Mouse (Mus musculus): Measurements from ENCODE around the gene Lyz2.
"Not testable (repeated sequence)": the region's sequence is repeated elsewhere in the genome, so short reads cannot be mapped to it uniquely, and the experiment has no call there.

Lyz2 gene

DNA sequence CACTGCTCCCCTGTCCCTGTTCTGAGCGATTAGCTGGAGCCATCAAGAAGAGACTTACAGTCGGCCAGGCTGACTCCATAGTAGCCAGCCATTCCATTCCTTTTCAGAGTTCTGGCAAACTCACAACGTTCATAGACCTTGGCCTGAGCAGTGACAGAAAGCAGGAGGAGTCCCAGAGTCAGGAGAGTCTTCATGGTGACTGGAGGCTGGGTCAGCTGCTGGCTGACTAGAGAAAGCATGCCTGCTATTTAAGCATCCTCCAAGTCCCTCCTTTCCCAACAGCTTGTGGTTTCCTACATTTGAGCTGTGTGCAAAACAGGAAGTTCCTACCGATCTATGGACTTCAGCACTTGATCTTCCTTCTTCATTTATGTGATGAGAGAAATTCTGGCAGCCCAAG is at the start of gene Lyz2:
TSS of gene Lyz2 (minus strand) at position 273 of the 400 bp plus-strand sequence.
- DNase-seq (ENCODE audit: low read depth, low spot score) = no peak

- no peak for DNase-seq (ENCODE audit: low read depth, low spot score)
Measured at GRCm38 (mm10) chr10:117330521-117330920, 48.4 kb upstream of the Lyz2 start.

GRCm38 (mm10) chr10:117323782-117324181 is 41.7 kb upstream of the Lyz2 start:
- DNase-seq (ENCODE audit: low read depth, low spot score) = no peak

GRCm38 (mm10) chr10:117322630-117323029 is 40.5 kb upstream of the Lyz2 start:
- no peak for DNase-seq (ENCODE audit: low read depth, low spot score)

- DNase-seq (ENCODE audit: low read depth, low spot score) = no peak
Measured at GRCm38 (mm10) chr10:117320571-117320981, 38.5 kb upstream of the Lyz2 start.

- DNase-seq (ENCODE audit: low read depth, low spot score) = no peak
Measured at GRCm38 (mm10) chr10:117316391-117316790, 34.3 kb upstream of the Lyz2 start.

GRCm38 (mm10) chr10:117313133-117313532 is 31.0 kb upstream of the Lyz2 start:
- DNase-seq (ENCODE audit: low read depth, low spot score) = no peak

DNA sequence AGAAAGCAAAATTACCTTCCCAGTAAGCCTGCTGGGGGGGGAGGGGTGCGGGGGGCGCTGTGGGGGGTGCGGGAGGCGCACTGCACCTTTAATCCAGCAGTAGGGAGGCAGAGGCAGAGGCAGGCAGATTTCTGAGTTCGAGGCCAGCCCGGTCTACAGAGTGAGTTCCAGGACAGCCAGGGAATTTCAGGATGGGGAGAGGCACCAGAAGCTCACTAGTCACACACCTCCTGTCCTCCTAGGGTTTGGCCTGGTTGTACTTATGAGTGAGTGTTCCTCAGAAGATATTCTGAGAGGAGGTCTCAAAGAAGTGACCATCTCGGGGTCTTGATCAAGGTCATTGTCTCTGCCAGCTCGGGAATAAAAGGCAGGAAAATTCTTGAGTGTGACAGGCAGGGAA is 30.0 kb upstream of the Lyz2 start:
- no peak for DNase-seq (ENCODE audit: low read depth, low spot score)

- no peak for DNase-seq (ENCODE audit: low read depth, low spot score)
Measured at GRCm38 (mm10) chr10:117304371-117304770, 22.2 kb upstream of the Lyz2 start.

- DNase-seq (ENCODE audit: low read depth, low spot score) = no peak
Measured at GRCm38 (mm10) chr10:117301688-117302087, 19.6 kb upstream of the Lyz2 start.

DNA sequence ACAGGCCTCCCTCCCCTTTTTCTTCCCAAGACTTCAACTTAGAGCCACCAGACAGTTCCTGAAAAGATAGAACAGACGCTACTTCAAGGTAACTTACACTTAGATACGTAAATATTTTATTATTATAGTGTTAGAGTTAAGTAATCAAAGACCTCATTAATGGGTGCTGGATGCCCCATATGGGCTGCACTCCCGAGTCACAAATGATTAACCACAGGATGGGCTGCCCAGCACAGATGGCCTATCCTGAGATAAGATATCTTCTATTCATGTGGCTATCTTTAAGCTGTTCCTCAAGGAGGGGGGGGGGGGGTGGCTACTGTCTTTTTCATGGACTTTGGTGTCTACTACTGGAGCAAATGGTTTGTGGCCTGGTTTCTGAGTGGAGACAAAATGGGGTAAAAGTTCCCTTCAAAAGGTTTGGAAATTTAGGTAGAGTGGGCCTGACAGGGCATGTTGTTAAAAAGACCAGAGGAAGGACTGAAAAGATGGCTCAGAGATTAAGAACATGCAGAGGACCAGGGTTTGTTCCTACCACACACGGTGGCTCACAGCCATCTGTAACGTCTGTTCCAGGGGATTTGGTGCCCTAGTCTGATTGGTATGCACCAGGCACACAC is 17.9 kb upstream of the Lyz2 start:
- no peak for DNase-seq (ENCODE audit: low read depth, low spot score)

DNA sequence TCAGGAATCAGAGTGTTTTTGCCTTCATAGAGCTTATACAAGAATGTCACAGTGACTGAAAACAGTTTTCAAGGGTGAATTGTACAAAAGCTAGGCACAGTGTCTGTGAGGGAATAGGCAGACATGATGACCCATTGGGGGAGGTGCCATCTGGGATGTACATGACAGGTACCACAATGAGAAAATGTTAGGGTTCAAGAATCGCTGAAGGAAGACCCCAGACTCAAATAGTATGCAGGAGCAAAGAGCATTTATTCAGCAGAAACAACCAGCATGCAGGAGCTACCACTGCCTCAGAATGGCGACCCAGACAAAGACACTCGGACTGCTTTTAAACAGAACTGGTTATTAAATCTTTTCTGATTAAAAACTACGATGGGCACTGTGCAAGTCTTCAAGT is 17.0 kb upstream of the Lyz2 start:
- no peak for DNase-seq (ENCODE audit: low read depth, low spot score)

DNA sequence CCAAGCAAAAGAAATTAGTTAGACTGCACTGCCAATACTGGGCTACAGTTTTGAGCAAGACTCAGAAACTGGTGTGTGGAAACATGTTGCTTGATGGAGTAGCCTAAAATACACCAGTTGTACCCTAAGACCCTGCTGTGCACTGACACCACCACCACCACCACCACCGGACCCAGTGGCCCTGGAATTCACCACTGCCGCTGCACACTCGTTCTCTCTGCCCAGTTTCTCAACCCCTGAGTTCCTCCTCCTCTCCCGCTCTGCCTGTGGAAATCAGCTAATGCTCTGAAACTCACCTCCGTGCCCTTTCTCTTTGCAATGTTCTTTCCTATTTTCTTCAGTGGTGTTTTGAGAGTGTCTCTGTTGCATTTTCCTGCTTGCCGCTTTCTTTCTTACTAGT is 16.2 kb upstream of the Lyz2 start:
- DNase-seq (ENCODE audit: low read depth, low spot score) = no peak

DNA sequence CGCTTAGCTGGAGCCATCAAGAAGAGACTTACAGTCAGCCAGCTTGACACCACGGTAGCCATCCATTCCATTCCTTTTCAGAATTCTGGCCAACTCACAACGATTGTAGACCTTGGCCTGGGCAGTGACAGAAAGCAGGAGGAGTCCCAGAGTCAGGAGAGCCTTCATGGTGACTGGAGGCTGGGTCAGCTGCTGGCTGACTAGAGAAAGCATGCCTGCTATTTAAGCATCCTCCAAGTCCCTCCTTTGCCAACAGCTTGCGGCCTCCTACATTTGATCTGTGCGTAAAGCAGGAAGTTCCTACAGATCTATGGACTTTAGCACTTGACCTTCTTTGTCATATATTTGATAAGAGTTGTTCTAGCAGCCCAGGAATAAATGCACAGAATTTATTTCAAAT is 10.6 kb upstream of the Lyz2 start, which contains the start of gene Lyz1:
TSS of gene Lyz1 (minus strand) at position 198 of the 400 bp plus-strand sequence.
- DNase-seq (ENCODE audit: low read depth, low spot score) = no peak

DNA sequence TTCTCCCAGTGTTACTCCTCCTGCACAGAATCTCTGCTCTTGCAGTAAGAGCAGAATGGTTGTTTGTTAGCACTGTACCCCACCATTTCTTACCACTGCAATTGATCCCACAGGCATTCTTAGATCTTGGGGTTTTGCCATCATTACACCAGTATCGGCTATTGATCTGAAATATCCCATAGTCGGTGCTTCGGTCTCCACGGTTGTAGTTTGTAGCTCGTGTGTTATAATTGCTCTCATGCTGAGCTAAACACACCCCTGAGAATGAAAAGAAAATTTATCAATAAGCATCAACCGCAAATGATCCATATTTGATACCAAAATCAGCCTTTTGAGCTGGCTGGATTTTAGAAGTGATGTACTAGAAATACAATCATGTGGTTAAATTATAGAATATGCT is 8.8 kb upstream of the Lyz2 start:
- not testable (repeated sequence) for DNase-seq (ENCODE audit: low read depth, low spot score)

GRCm38 (mm10) chr10:117290046-117290870 is 8.1 kb upstream of the Lyz2 start:
- DNase-seq (ENCODE audit: low read depth, low spot score) = no peak

- DNase-seq (ENCODE audit: low read depth, low spot score) = not testable (repeated sequence)
Measured at GRCm38 (mm10) chr10:117289034-117289505, 6.9 kb upstream of the Lyz2 start.

- DNase-seq (ENCODE audit: low read depth, low spot score) = no peak
Measured at GRCm38 (mm10) chr10:117288197-117289033, 6.3 kb upstream of the Lyz2 start.

DNA sequence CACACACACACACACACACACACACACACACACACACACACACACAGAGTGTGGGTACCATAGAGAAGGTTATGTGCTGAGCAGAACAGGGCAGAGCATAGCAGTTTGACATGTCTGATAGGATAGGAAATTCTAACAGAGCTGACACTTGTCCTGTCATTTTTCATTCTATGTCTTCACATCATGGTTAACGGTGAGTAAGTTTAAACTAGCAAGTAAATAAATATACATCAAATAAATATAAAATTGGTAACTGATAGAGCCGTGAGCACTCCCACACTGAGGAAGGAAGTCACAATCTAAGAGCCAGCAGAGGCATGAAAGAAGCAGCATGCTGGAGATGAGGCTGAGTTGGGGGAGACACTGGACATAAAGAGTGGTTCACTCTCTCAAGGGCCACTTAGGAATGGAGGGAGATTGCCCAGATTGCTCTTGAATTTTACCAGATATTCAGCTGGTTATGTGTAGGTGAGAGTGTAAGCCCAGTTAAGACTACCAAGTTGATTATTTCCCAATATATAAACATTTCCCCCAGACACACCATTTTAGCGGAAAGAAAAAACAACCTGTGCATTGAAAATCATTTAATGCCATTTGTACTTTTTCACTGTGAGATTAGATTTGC is 5.2 kb upstream of the Lyz2 start:
- DNase-seq (ENCODE audit: low read depth, low spot score) = no peak

DNA sequence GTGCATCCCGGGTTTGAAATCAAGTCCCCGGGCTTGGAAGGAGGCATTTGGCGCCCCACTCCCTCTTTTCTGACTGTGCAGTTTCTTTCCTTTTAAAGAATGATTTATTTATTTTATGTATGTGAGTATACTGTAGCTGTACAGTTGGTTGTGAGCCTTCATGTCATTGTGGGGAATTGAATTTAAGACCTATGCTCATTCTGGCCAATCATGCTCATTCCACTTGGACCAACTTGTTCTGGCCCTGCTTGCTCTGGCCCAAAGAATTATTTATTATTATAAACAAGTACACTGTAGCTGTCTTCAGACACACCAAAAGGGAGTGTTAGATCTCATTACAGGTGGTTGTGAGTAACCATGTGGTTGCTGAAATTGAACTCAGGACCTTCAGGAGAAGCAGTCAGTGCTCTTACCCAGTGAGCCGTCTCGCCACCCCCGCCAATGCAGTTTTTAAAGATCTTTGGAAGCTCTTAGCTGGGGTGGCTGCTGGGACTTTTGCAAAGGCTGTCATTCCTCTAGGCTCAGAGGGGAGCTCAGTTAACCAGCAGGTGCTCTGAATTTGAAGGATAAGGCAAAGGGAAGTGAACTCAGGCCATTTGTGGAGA is 4.3 kb upstream of the Lyz2 start:
- DNase-seq (ENCODE audit: low read depth, low spot score) = no peak

DNA sequence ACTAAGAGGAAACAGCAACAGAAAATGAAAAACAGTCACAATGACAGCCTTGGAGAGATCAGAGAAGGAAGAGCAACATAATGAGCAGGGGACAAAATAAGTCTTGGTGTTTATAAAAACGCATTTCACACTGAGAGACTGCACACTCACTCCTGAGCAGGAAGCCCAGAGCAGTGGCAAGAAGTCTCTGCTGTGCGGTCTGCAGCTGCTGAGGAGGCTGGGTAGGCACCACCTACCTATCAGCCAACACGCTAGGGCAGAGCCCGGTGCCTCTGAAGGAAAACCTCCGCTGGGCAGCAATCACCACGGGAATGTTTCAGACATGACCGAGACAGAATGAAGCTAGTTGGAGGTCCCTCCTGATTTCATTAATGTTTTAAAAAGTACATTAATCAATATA is 3.5 kb upstream of the Lyz2 start:
- not testable (repeated sequence) for DNase-seq (ENCODE audit: low read depth, low spot score)

Measured in CD4-positive helper T cell, adult 2 months (primary cell).